Mouse (Mus musculus) forebrain, embryonic 11.5 days (tissue): ENCODE data around the gene Phlpp1. TPM values are rescaled to one million over a fixed set of nuclear protein-coding genes. Genes with fewer than 3 reads are reported as not detected.

Experiments
- ATAC-seq: fragments of 200-750 bp; cut with Nextera tagmentation; replicated peaks from 2 replicates; pipeline ENCODE4 v1.8.0; 2017; ENCODE audit warnings: moderate TSS enrichment; ENCODE audit not compliant: low FRiP score
- DNase-seq: peaks from one replicate; pipeline ENCODE4 v3.0.0-alpha.2; 2017; ENCODE audit warnings: low spot score
- H3K27ac ChIP-seq: fragments of 300-500 bp; sonication (generic); 2 replicates; pipeline ENCODE4 v1.5.1; 2014; ENCODE audit warnings: low read depth, low read length
- H3K27me3 ChIP-seq: fragments of 300-500 bp; sonication (generic); 2 replicates; pipeline ENCODE4 v1.6.1; 2014; ENCODE audit warnings: mild to moderate bottlenecking, low read length, mixed read lengths; ENCODE audit not compliant: control insufficient read depth, insufficient read depth
- H3K36me3 ChIP-seq: fragments of 300-500 bp; sonication (generic); 2 replicates; pipeline ENCODE4 v1.6.1; 2014; ENCODE audit warnings: mild to moderate bottlenecking, low read length, moderate library complexity, mixed read lengths; ENCODE audit not compliant: control insufficient read depth, insufficient read depth
- H3K4me1 ChIP-seq: fragments of 300-500 bp; sonication (generic); replicated peaks from 2 replicates; pipeline ENCODE4 v1.6.1; 2014; ENCODE audit warnings: low read length, mixed read lengths; ENCODE audit not compliant: control insufficient read depth, insufficient read depth
- H3K4me2 ChIP-seq: fragments of 300-500 bp; sonication (generic); 2 replicates; pipeline ENCODE4 v1.6.1; 2014; ENCODE audit warnings: low read depth, mild to moderate bottlenecking, low read length, moderate library complexity, mixed read lengths; ENCODE audit not compliant: severe bottlenecking
- H3K4me3 ChIP-seq: fragments of 300-500 bp; sonication (generic); 2 replicates; pipeline ENCODE4 v1.5.1; 2014; ENCODE audit warnings: low read depth, low read length
- H3K9ac ChIP-seq: fragments of 300-500 bp; sonication (generic); 2 replicates; pipeline ENCODE4 v1.6.1; 2014; ENCODE audit warnings: low read length
- H3K9me3 ChIP-seq: fragments of 300-500 bp; sonication (generic); 2 replicates; pipeline ENCODE4 v1.6.1; 2016; ENCODE audit warnings: low read length, mixed read lengths; ENCODE audit not compliant: control insufficient read depth
- WGBS: fragments of 180-500 bp; shearing (Covaris S2); extraction: QIAGEN DNeasy Blood & Tissue Kit; methylation state at CpG from one replicate; pipeline ENCODE4 v1.1.7; 2014; 5-methylcytosine and 5-hydroxymethylcytosine counted together
- polyA plus RNA-seq: library from polyadenylated mRNA; unstranded; fragments of >200 nt; fragmentation: Nextera tagmentation; extraction: Ambion mirVana; gene quantifications from 2 replicates; pipeline ENCODE4 v1.2.1, GENCODE M21; 2014

Gene Phlpp1
- polyA plus RNA-seq, 1 experiment from 2014 or later: 9.7 TPM

DNA sequence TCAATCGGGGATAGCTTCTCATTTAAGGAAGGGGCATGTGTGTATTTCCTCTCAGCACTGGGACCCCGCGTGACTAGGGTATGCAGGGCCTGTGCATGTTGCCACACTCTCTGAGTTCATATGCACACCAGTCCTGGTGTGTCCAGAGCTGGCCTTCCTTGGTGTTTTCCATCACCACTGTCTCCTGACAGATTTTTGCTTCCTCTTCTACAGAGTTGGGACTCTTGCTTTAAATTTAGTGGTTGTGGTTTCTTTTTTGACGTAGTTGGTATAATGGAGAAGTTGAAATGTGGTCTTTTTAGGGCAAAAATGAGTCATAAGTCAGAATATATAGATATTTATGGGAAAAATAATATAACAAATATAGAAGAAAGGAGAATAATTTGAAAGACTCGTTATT is 59.8 kb downstream of the Phlpp1 start:
- Histone ChIP-seq H3K27ac (no peak overlapping the region), H3K4me1 (no peaks in the 10 kb centered on the region), H3K36me3 (no peaks in the 10 kb centered on the region), H3K4me3 (no peak overlapping the region), H3K27me3 (no peaks in the 10 kb centered on the region), H3K9ac (no peak overlapping the region), H3K4me2 (no peak overlapping the region), H3K9me3 (no peaks in the 10 kb centered on the region)
- no peak for ATAC-seq
- WGBS: 93% methylated on average over 5 of the region's 5 CpGs
- no peak for DNase-seq

GRCm38 (mm10) chr1:106231805-106232459 is 60.4 kb downstream of the Phlpp1 start:
- Histone ChIP-seq H3K27ac (no peak overlapping the region), H3K4me3 (no peak overlapping the region), H3K4me1 (0 out of 2 replicates have a peak, but pooled peaks cover 1% of the 10 kb centered on the region), H3K9me3 (no peaks in the 10 kb centered on the region), H3K36me3 (no peaks in the 10 kb centered on the region), H3K27me3 (no peaks in the 10 kb centered on the region), H3K9ac (no peak overlapping the region), H3K4me2 (no peak overlapping the region)
- DNase-seq (no peak), ATAC-seq (no peak)
- 92% methylated on average over 3 of the region's 3 CpGs for WGBS

- Histone ChIP-seq H3K9ac (no peak overlapping the region), H3K4me1 (0 out of 2 replicates have a peak, but pooled peaks cover 2% of the 10 kb centered on the region), H3K4me2 (no peak overlapping the region), H3K4me3 (no peak overlapping the region), H3K27ac (no peak overlapping the region), H3K9me3 (no peaks in the 10 kb centered on the region), H3K36me3 (no peaks in the 10 kb centered on the region), H3K27me3 (no peaks in the 10 kb centered on the region)
- no peak for DNase-seq
- 93% methylated on average over 4 of the region's 4 CpGs for WGBS
- ATAC-seq: no peak
These were observed 60.9 kb downstream of the Phlpp1 start for GRCm38 (mm10) chr1:106232460-106232850.

DNA sequence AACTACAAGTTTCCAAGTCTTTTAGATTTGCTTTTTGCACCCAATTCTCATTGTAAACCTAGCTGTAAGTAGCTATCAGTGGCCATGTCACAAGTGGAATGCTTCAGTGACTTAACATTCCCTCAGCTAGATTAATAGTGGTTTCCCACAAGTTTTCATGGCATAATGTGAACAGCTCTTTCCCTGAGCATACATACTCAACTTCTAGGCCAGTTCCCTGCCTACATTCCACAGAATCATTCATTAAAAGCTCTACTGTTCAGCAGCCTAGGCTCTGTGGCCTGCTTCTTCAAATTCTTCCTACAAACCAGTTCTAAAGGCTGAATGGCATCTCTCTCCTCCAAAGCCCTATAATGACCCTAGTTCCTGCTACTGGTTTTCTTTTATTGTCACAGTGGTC is 65.4 kb downstream of the Phlpp1 start:
- no peak overlapping the region for H3K4me3 ChIP-seq
- no peak overlapping the region for H3K4me2 ChIP-seq
- H3K27ac ChIP-seq: no peak overlapping the region
- no peaks in the 10 kb centered on the region for H3K36me3 ChIP-seq
- ATAC-seq (no peak), DNase-seq (no peak)
- H3K27me3 ChIP-seq: no peaks in the 10 kb centered on the region
- no peak overlapping the region for H3K9ac ChIP-seq
- no peaks in the 10 kb centered on the region for H3K9me3 ChIP-seq
- H3K4me1 ChIP-seq: 0 out of 2 replicates have a peak, but pooled peaks cover 2% of the 10 kb centered on the region

DNA sequence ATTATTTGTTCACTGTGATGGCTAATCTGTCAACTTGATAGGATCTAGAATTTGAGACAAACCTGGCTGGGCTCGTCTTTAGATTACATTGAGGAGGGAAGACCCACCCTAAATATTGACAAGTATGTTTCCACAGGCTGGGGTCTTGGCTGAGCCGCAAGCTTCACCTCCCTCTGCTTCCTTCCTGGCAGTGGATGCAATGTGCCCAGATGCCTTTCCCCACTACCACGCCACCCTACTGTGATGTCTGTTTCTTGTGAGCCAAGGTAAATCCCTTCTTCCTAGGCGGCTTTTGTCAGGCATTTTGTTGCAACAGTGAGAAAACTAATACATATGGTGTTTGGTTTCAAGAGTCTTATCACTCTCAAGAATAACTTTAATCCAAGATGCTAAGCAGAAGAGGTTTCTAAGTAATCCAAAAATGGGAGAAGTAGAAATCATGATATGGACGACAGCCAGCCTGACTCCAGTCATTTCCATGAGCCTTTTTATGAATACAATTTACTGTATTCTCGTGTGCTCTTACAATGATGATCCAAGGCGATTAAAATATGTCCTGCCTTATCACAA is 68.6 kb downstream of the Phlpp1 start:
- DNase-seq (no peak), ATAC-seq (no peak)
- Histone ChIP-seq H3K4me2 (no peak overlapping the region), H3K9ac (no peak overlapping the region), H3K4me1 (0 out of 2 replicates have a peak, but pooled peaks cover 2% of the 10 kb centered on the region), H3K27ac (no peak overlapping the region), H3K27me3 (no peaks in the 10 kb centered on the region), H3K9me3 (no peaks in the 10 kb centered on the region), H3K36me3 (no peaks in the 10 kb centered on the region), H3K4me3 (no peak overlapping the region)
- 77% methylated on average over 7 of the region's 7 CpGs for WGBS

DNA sequence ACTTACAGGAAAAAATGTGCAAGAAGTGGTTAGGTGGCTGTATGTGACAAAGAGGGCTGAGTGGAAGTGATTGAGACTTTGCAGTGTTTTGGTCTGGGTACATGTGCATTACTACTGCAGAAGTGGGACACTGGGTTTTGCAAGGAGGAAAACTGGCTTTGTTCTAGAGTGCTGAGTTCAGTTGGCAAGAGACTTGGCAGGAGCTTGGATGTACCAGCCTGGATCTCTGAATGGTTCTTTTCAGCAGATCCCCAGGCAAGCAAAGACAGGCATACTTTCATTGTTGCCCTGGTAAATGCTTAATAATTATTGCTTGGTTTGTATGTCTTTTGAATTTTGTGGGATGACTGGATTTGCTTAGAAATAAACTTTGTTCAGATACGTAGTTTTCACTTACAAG is 69.5 kb downstream of the Phlpp1 start:
- no peak for ATAC-seq
- Histone ChIP-seq H3K4me1 (0 out of 2 replicates have a peak, but pooled peaks cover 2% of the 10 kb centered on the region), H3K4me2 (no peak overlapping the region), H3K36me3 (no peaks in the 10 kb centered on the region), H3K9ac (no peak overlapping the region), H3K27ac (no peak overlapping the region), H3K9me3 (no peaks in the 10 kb centered on the region), H3K4me3 (no peak overlapping the region), H3K27me3 (no peaks in the 10 kb centered on the region)
- DNase-seq: no peak
- 84% methylated on average over 1 of the region's 1 CpGs for WGBS

DNA sequence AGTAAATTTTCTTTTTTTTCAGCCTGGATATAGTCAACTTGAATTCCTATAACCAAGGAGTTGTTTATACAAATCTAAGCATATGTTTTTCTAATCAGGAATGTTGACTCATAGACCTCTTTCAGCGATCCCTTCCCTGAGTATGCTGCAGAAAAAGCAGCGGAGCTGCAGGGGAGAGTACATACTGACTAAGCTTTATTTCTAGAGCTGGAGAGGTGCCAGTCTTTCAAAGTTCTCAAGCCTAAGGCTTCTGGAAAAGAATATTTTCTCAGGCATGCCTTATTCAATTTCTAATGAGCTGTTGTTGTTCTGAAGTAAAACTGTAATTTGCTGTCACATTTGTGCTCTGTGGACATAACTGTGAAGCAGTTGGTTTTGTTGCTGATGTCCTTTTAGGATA is 70.6 kb downstream of the Phlpp1 start:
- 59% methylated on average over 2 of the region's 2 CpGs for WGBS
- Histone ChIP-seq H3K27me3 (no peaks in the 10 kb centered on the region), H3K27ac (no peak overlapping the region), H3K4me2 (no peak overlapping the region), H3K4me3 (no peak overlapping the region), H3K9me3 (no peaks in the 10 kb centered on the region; the same call in 1 of the 2 replicates), H3K4me1 (no peaks in the 10 kb centered on the region), H3K9ac (no peak overlapping the region), H3K36me3 (no peaks in the 10 kb centered on the region)
- DNase-seq (no peak), ATAC-seq (no peak)

DNA sequence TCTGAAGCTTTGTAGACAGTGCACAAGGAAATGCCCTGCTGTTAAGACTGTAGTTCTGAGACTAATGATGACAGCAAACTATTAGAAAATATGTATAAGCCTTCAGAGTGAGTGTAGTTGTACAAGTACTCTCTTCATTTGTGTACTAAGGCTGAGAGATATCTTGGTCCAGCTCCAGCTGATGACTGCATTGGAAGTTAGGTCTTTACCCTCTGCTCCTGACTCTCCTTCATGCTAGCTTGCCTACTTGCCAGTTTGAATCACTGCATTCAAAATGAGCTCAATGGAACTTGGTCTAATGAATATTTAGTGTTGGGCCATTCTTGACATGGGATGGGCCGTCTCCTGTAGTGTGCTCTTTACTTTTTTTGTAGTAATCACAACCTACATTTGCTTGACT is 71.8 kb downstream of the Phlpp1 start:
- Histone ChIP-seq H3K4me2 (no peak overlapping the region), H3K4me1 (no peaks in the 10 kb centered on the region), H3K9me3 (no peaks in the 10 kb centered on the region; the same call in 1 of the 2 replicates), H3K9ac (no peak overlapping the region), H3K27ac (no peak overlapping the region), H3K36me3 (no peaks in the 10 kb centered on the region), H3K4me3 (no peak overlapping the region), H3K27me3 (no peaks in the 10 kb centered on the region)
- ATAC-seq: no peak
- DNase-seq: no peak
- WGBS: 89% methylated on average over 1 of the region's 1 CpGs

GRCm38 (mm10) chr1:106244245-106244644 is 72.7 kb downstream of the Phlpp1 start:
- Histone ChIP-seq H3K27ac (no peak overlapping the region), H3K36me3 (no peaks in the 10 kb centered on the region), H3K4me1 (no peaks in the 10 kb centered on the region), H3K4me3 (no peak overlapping the region), H3K4me2 (no peak overlapping the region), H3K27me3 (no peaks in the 10 kb centered on the region), H3K9ac (no peak overlapping the region), H3K9me3 (no peaks in the 10 kb centered on the region; the same call in 1 of the 2 replicates)
- WGBS: 89% methylated on average over 3 of the region's 3 CpGs
- DNase-seq (no peak), ATAC-seq (no peak)
